Comparison of ENCODE assay signal across 8 mouse cellular contexts in genomic region chr3:82357797-82358524, GRCm38 (mm10). TPM values are rescaled to one million over a fixed set of nuclear protein-coding genes. Genes with fewer than 3 reads are reported as not detected.
DNase-seq lines count a peak whose midpoint lies in the region; ATAC-seq and TF ChIP-seq lines count a peak whose summit lies in the region.

Map9 (plus strand) TSS chr3:82358044.

- DNase-seq in WW6 (ENCODE audit: low read depth, low spot score) = peak; percentile 85
- DNase-seq in cerebellum, postnatal 36 days = peak; percentile 96 to 97
- DNase-seq in gastrocnemius, adult 2 months = peak; percentile 97
- peak; percentile 99 for DNase-seq in left cerebral cortex, adult 11 months (ENCODE audit: low spot score)
- DNase-seq in lung, postnatal 36 days = peak; percentile 98
- DNase-seq in retina, embryonic 14.5 days (ENCODE audit: low spot score) = peak; percentile 98
- DNase-seq in thymus, postnatal 36 days = peak; percentile 88 to 96

- H3K4me1 ChIP-seq in hindbrain, embryonic 16.5 days (ENCODE audit: control insufficient read depth, insufficient read depth, low read depth, low read length) = peaks cover 5% of the 10 kb centered on the region

- peak within 1 kb of the TSS; percentile 81 for H3K9ac ChIP-seq in hindbrain, embryonic 16.5 days (ENCODE audit: low read depth, low read length)

- H3K4me2 ChIP-seq in hindbrain, embryonic 16.5 days (ENCODE audit: low read length) = peak within 1 kb of the TSS; percentile 62

- no peaks in the 10 kb centered on the region for H3K9me3 ChIP-seq in hindbrain, embryonic 16.5 days (ENCODE audit: control insufficient read depth, low read length)

- H3K27ac ChIP-seq in gastrocnemius, adult 2 months = peak within 1 kb of the TSS; percentile 82
- H3K27ac ChIP-seq in hindbrain, embryonic 16.5 days (ENCODE audit: low read depth, low read length) = peak within 1 kb of the TSS; percentile 86

- intact Hi-C loops in gastrocnemius, adult 2 months (cut with DNase I) = no loop called here

- 0 out of 2 replicates have a peak, but pooled peaks cover 3% of the 10 kb centered on the region for H3K36me3 ChIP-seq in hindbrain, embryonic 16.5 days (ENCODE audit: control insufficient read depth, insufficient read depth, low read length)

- under 1% methylated on average over 53 of the region's 54 CpGs for WGBS in hindbrain, embryonic 16.5 days

- peak within 1 kb of the TSS; percentile 82 for H3K4me3 ChIP-seq in gastrocnemius, adult 2 months
- H3K4me3 ChIP-seq in hindbrain, embryonic 16.5 days (ENCODE audit: low read length) = peak within 1 kb of the TSS; percentile 76

- no peak for TF ChIP-seq CTCF in gastrocnemius, adult 2 months (IDR thresholded peaks at IDR 0.05)

- peak; percentile 100 for ATAC-seq in hindbrain, embryonic 16.5 days

- no peaks in the 10 kb centered on the region; the same call in 1 of the 2 replicates for H3K27me3 ChIP-seq in hindbrain, embryonic 16.5 days (replicated peaks; ENCODE audit: control insufficient read depth, insufficient read depth, low read length)

RNA-seq across cellular contexts. Expression of gene Map9, which starts in this region (rescaled TPM):
- total RNA-seq in gastrocnemius, adult 2 months (2021) = 1 to 10 TPM; 1.8 to 2.7 TPM
- polyA plus RNA-seq in hindbrain, embryonic 16.5 days (2015; fragmentation: Nextera tagmentation; extraction: Ambion mirVana) = 108 and 122 TPM in 2 replicates

Comparison
In these comparisons a context has a peak if more than half of its experiments do, and no peak if none do; other contexts are left out.
1. Peak in every context shown above with its lines: DNase-seq, ATAC-seq, H3K4me3 ChIP-seq and H3K27ac ChIP-seq.